Mouse (Mus musculus): Measurements from ENCODE around the gene Dbndd2. TPM values are rescaled to one million over a fixed set of nuclear protein-coding genes. Genes with fewer than 3 reads are reported as not detected.

Gene Dbndd2
- polyA plus RNA-seq, 1 experiment = 75.8 TPM

GRCm38 (mm10) chr2:164512121-164512909 lies 26.4 kb downstream of the Dbndd2 start:
- Histone ChIP-seq H3K4me3 (ENCODE audit: insufficient read depth, low read length) (no peak overlapping the region), H3K4me1 (ENCODE audit: control insufficient read depth, insufficient read depth, low read length) (peaks cover 5% of the 10 kb centered on the region; the same call in 1 of the 2 replicates), H3K27ac (ENCODE audit: insufficient read depth, low read depth, low read length) (no peak overlapping the region)
- TF ChIP-seq POLR2A (IDR thresholded peaks at IDR 0.05; ENCODE audit: borderline replicate concordance, low read depth, low read length) = no peak
- no peak for TF ChIP-seq CTCF (IDR thresholded peaks at IDR 0.05; ENCODE audit: low read depth, low read length)

DNA sequence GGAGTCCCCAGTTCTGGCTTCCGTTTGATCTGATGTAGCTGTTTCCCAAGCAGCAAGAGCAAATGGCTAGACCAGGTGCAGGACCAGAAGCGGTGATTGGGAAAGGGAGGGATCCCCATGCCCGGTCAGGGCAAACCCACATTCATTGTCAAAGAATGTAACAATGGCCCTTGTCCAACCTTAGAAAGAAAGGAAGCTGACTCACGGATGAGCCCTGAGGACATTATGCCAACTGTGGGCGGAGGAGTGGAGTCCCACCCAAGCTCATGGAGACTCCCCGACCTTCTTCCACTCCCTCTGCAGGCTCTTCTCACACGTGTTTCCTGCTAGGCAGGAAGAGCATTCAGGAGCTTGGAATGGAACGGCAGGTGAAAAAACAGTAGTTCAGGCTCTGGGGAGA lies 27.5 kb downstream of the Dbndd2 start:
- Histone ChIP-seq H3K27ac (ENCODE audit: insufficient read depth, low read depth, low read length) (no peak overlapping the region), H3K4me1 (ENCODE audit: control insufficient read depth, insufficient read depth, low read length) (peaks cover 5% of the 10 kb centered on the region; the same call in 1 of the 2 replicates), H3K4me3 (ENCODE audit: insufficient read depth, low read length) (no peak overlapping the region)
- TF ChIP-seq POLR2A (IDR thresholded peaks at IDR 0.05; ENCODE audit: borderline replicate concordance, low read depth, low read length) = no peak
- no peak for TF ChIP-seq CTCF (IDR thresholded peaks at IDR 0.05; ENCODE audit: low read depth, low read length)

DNA sequence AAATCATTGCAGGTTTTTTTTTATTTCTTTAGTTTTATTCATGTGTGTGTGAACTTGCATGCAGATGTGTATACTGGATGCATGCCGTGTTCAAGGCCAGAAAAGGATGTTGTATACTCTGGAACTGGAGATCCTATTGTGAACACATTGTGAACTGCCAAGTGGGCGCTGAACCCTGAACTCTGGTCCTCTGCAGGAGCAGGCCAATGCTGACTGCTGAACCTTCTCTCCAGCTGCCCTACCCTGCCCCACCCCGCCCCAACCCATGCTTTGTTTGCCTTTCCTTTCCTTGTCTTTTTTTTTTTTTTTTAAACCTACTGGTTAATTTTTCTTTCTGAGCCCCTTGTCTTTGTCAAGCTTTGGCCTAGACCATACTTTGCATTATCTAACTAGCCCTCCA lies 29.0 kb downstream of the Dbndd2 start:
- no peak overlapping the region for H3K4me3 ChIP-seq (ENCODE audit: insufficient read depth, low read length)
- H3K27ac ChIP-seq (ENCODE audit: insufficient read depth, low read depth, low read length) = no peak overlapping the region
- TF ChIP-seq POLR2A (IDR thresholded peaks at IDR 0.05; ENCODE audit: borderline replicate concordance, low read depth, low read length) = no peak
- no peak for TF ChIP-seq CTCF (IDR thresholded peaks at IDR 0.05; ENCODE audit: low read depth, low read length)
- H3K4me1 ChIP-seq (ENCODE audit: control insufficient read depth, insufficient read depth, low read length) = peaks cover 5% of the 10 kb centered on the region; the same call in 1 of the 2 replicates

DNA sequence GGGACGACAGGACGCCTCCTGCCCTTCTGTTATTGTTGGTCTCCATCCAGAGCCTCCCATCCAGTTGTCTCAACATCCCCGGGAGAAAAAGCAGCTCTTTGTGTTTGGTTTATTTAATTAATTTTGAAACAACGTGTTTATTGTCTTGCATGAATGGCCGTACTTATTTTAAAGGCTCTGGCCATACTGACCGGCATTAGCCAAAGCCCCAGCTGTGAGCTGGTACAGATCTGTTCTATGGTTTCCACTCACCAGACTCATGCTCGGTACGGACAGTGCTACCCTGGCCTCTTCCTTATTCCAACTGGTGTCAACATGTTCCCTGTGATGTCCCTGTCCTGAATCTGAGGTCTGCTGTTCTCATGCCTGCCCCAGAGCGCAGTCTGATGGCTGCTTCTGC lies 30.0 kb downstream of the Dbndd2 start:
- Histone ChIP-seq H3K4me1 (ENCODE audit: control insufficient read depth, insufficient read depth, low read length) (peaks cover 9% of the 10 kb centered on the region), H3K4me3 (ENCODE audit: insufficient read depth, low read length) (no peak overlapping the region), H3K27ac (ENCODE audit: insufficient read depth, low read depth, low read length) (no peak overlapping the region)
- no peak for TF ChIP-seq CTCF (IDR thresholded peaks at IDR 0.05; ENCODE audit: low read depth, low read length)
- TF ChIP-seq POLR2A (IDR thresholded peaks at IDR 0.05; ENCODE audit: borderline replicate concordance, low read depth, low read length) = no peak

DNA sequence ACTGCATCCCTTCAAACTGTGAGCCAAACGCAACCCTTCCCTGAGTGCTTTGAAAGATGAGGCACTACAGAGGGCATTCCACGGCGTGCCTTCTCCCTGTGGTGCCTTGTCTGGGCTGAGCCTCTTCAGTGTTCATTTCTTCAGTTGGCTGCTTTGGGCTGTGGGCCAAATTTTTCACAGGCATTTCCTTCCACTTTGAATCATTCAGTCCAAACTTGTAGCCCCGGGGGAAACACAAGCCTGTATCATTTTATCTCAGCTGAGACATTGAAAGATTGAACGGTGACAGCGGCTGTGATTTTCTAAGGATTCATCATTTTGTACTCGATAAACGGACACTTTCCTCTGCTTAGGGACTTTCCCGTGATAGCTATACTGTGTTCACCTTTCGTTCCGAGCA lies 30.7 kb downstream of the Dbndd2 start:
- TF ChIP-seq POLR2A (IDR thresholded peaks at IDR 0.05; ENCODE audit: borderline replicate concordance, low read depth, low read length) (no peak), CTCF (IDR thresholded peaks at IDR 0.05; ENCODE audit: low read depth, low read length) (no peak)
- Histone ChIP-seq H3K4me1 (ENCODE audit: control insufficient read depth, insufficient read depth, low read length) (peaks cover 14% of the 10 kb centered on the region), H3K27ac (ENCODE audit: insufficient read depth, low read depth, low read length) (no peak overlapping the region), H3K4me3 (ENCODE audit: insufficient read depth, low read length) (no peak overlapping the region)

GRCm38 (mm10) chr2:164517485-164518221 lies 31.7 kb downstream of the Dbndd2 start:
- H3K4me3 ChIP-seq (ENCODE audit: insufficient read depth, low read length) = no peak overlapping the region
- H3K27ac ChIP-seq (ENCODE audit: insufficient read depth, low read depth, low read length) = no peak overlapping the region
- TF ChIP-seq POLR2A (IDR thresholded peaks at IDR 0.05; ENCODE audit: borderline replicate concordance, low read depth, low read length) (no peak), CTCF (IDR thresholded peaks at IDR 0.05; ENCODE audit: low read depth, low read length) (peak; percentile 78)
- H3K4me1 ChIP-seq (ENCODE audit: control insufficient read depth, insufficient read depth, low read length) = peaks cover 22% of the 10 kb centered on the region

- Histone ChIP-seq H3K4me3 (ENCODE audit: insufficient read depth, low read length) (no peak overlapping the region), H3K27ac (ENCODE audit: insufficient read depth, low read depth, low read length) (no peak overlapping the region), H3K4me1 (ENCODE audit: control insufficient read depth, insufficient read depth, low read length) (peaks cover 22% of the 10 kb centered on the region)
- no peak for TF ChIP-seq POLR2A (IDR thresholded peaks at IDR 0.05; ENCODE audit: borderline replicate concordance, low read depth, low read length)
- no peak for TF ChIP-seq CTCF (IDR thresholded peaks at IDR 0.05; ENCODE audit: low read depth, low read length)
Measured at GRCm38 (mm10) chr2:164518266-164519170, 32.6 kb downstream of the Dbndd2 start.

DNA sequence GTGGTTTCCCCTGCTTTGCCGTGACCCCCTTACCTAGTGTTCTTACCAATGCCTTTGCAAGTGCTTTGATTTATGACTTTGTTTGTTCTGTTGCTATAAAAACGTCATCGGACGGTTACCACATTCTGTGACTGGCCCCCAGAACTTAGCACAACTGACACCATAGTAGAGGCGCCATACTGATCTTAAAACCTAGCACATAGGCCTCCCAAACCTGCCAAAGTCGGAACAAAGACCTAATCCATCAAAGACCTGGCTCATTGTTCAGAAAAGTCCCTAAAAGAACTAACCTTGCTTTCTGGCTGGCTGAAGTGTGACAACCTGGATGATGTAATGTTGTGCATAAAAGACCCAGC lies 33.2 kb downstream of the Dbndd2 start:
- Histone ChIP-seq H3K4me3 (ENCODE audit: insufficient read depth, low read length) (no peak overlapping the region), H3K27ac (ENCODE audit: insufficient read depth, low read depth, low read length) (no peak overlapping the region), H3K4me1 (ENCODE audit: control insufficient read depth, insufficient read depth, low read length) (peaks cover 23% of the 10 kb centered on the region)
- no peak for TF ChIP-seq CTCF (IDR thresholded peaks at IDR 0.05; ENCODE audit: low read depth, low read length)
- TF ChIP-seq POLR2A (IDR thresholded peaks at IDR 0.05; ENCODE audit: borderline replicate concordance, low read depth, low read length) = no peak

GRCm38 (mm10) chr2:164520782-164521181 lies 34.9 kb downstream of the Dbndd2 start:
- TF ChIP-seq CTCF (IDR thresholded peaks at IDR 0.05; ENCODE audit: low read depth, low read length) = peak; percentile 59
- no peak for TF ChIP-seq POLR2A (IDR thresholded peaks at IDR 0.05; ENCODE audit: borderline replicate concordance, low read depth, low read length)
- H3K27ac ChIP-seq (ENCODE audit: insufficient read depth, low read depth, low read length) = no peak overlapping the region
- H3K4me3 ChIP-seq (ENCODE audit: insufficient read depth, low read length) = no peak overlapping the region
- peaks cover 25% of the 10 kb centered on the region for H3K4me1 ChIP-seq (ENCODE audit: control insufficient read depth, insufficient read depth, low read length)
